Mouse (Mus musculus) heart, adult 2 months (tissue): ENCODE measurements around the gene Gnaq. TPM values are rescaled to one million over a fixed set of nuclear protein-coding genes. Genes with fewer than 3 reads are reported as not detected.

Experiments used
- DNase-seq, 2 experiments: peaks; one replicate each; pipeline ENCODE4 v3.0.0; 2021
- H3K27ac ChIP-seq: fragments of 200-600 bp; 2 replicates; pipeline ENCODE4 v1.8.1; 2022
- H3K27me3 ChIP-seq: fragments of 200-500 bp; 2 replicates; pipeline ENCODE4 v1.6.1; 2012; ENCODE audit warnings: mild to moderate bottlenecking, low read length, inconsistent platforms, mixed read lengths; ENCODE audit not compliant: control insufficient read depth, insufficient read depth
- H3K36me3 ChIP-seq: fragments of 200-500 bp; 2 replicates; pipeline ENCODE4 v1.6.1; 2012; ENCODE audit warnings: low read length, inconsistent platforms; ENCODE audit not compliant: control insufficient read depth, insufficient read depth
- H3K4me1 ChIP-seq: fragments of 200-500 bp; 2 replicates; pipeline ENCODE4 v1.6.1; 2011; ENCODE audit warnings: low read length; ENCODE audit not compliant: control insufficient read depth, insufficient read depth
- H3K4me3 ChIP-seq: fragments of 200-600 bp; 2 replicates; pipeline ENCODE4 v1.8.1; 2022
- H3K79me2 ChIP-seq: fragments of 200-500 bp; replicated peaks from 2 replicates; pipeline ENCODE4 v1.6.1; 2012; ENCODE audit warnings: mild to moderate bottlenecking, inconsistent platforms, low read length, moderate library complexity, mixed read lengths; ENCODE audit not compliant: control insufficient read depth, insufficient read depth
- H3K9ac ChIP-seq: fragments of 200-500 bp; 2 replicates; pipeline ENCODE4 v1.6.1; 2012; ENCODE audit warnings: low read depth, mild to moderate bottlenecking, control low read depth, inconsistent platforms, low read length, mixed read lengths
- CTCF ChIP-seq: fragments of 200-600 bp; IDR thresholded peaks from 2 replicates; pipeline ENCODE4 v1.8.1; 2022; ENCODE audit warnings: antibody characterized with exemption, mild to moderate bottlenecking, moderate library complexity
- EP300 ChIP-seq: fragments of 200-500 bp; IDR thresholded peaks from 2 replicates; pipeline ENCODE4 v1.6.1; 2011; ENCODE audit warnings: low read depth, low read length, control low read depth; ENCODE audit not compliant: insufficient read depth
- POLR2A ChIP-seq: fragments of 200-500 bp; IDR thresholded peaks from 2 replicates; pipeline ENCODE4 v1.6.1; 2011; ENCODE audit warnings: mild to moderate bottlenecking, low read depth, low read length, control low read depth; ENCODE audit not compliant: insufficient read depth
- WGBS: fragments of 180-500 bp; shearing (Covaris S2); methylation state at CpG from one replicate; pipeline ENCODE4 v1.1.7; 2018; 5-methylcytosine and 5-hydroxymethylcytosine counted together
- intact Hi-C: fragments of 180-260 bp; cut with DNase I; formaldehyde crosslinking; loops from one replicate; pipeline ENCODE4 v1.15.1; 2025
- polyA plus RNA-seq: library from polyadenylated mRNA; depleted of rRNA; stranded (reverse); fragments of >200 nt; gene quantifications from 2 replicates; pipeline ENCODE4 v1.2.3, GENCODE M21; 2012
- total RNA-seq, 2 experiments: library from RNA; stranded (reverse); gene quantifications; 2 replicates each; pipeline ENCODE4 v1.2.3; 2021

Gnaq gene
- total and polyA plus RNA-seq, 3 experiments, result 8.4 to 23.4 (median 23.1) TPM

GRCm38 (mm10) chr19:16331047-16331446, 198.4 kb downstream of the Gnaq start:
- intact Hi-C loops, result loop anchor here (5.0 kb wide), 1 partner anchor 269 kb away; no protein-coding TSS in a partner anchor
- H3K4me3 ChIP-seq, result no peak overlapping the region
- peaks cover 5% of the 10 kb centered on the region for H3K4me1 ChIP-seq
- H3K36me3 ChIP-seq, result peaks cover 11% of the 10 kb centered on the region
- H3K9ac ChIP-seq, result no peak overlapping the region
- 93% methylated on average over 6 of the region's 6 CpGs for WGBS
- no peaks in the 10 kb centered on the region; the same call in 1 of the 2 replicates for H3K79me2 ChIP-seq
- H3K27ac ChIP-seq, result no peak overlapping the region
- H3K27me3 ChIP-seq, result no peaks in the 10 kb centered on the region
- peak; percentile 56 for TF ChIP-seq CTCF
- TF ChIP-seq POLR2A, result no peak
- no peak for DNase-seq

GRCm38 (mm10) chr19:16337866-16338530, 205.4 kb downstream of the Gnaq start:
- H3K9ac ChIP-seq, result no peak overlapping the region
- intact Hi-C loops, result no loop called here
- no peak overlapping the region for H3K27ac ChIP-seq
- H3K4me1 ChIP-seq, result peaks cover 1% of the 10 kb centered on the region; the same call in 1 of the 2 replicates
- no peaks in the 10 kb centered on the region for H3K79me2 ChIP-seq
- no peak overlapping the region for H3K4me3 ChIP-seq
- no peak for TF ChIP-seq EP300
- no peak for TF ChIP-seq CTCF
- no peak for TF ChIP-seq POLR2A
- H3K27me3 ChIP-seq, result no peaks in the 10 kb centered on the region
- 68% methylated on average over 9 of the region's 9 CpGs for WGBS
- no peak for DNase-seq
- peaks cover 10% of the 10 kb centered on the region for H3K36me3 ChIP-seq

- H3K4me3 ChIP-seq, result no peak overlapping the region
- TF ChIP-seq CTCF (no peak), EP300 (no peak), POLR2A (no peak)
- peaks cover 1% of the 10 kb centered on the region; the same call in 1 of the 2 replicates for H3K4me1 ChIP-seq
- H3K9ac ChIP-seq, result no peak overlapping the region
- peaks cover 9% of the 10 kb centered on the region for H3K36me3 ChIP-seq
- intact Hi-C loops, result loop anchor here (5.0 kb wide), 1 partner anchor 208 kb away; the partner anchor contains the start of gene Gnaq
- H3K27ac ChIP-seq, result no peak overlapping the region
- no peak for DNase-seq
- H3K79me2 ChIP-seq, result peaks cover 2% of the 10 kb centered on the region; the same call in 1 of the 2 replicates
- 93% methylated on average over 4 of the region's 4 CpGs for WGBS
- no peaks in the 10 kb centered on the region for H3K27me3 ChIP-seq
These were observed 207.4 kb downstream of the Gnaq start for GRCm38 (mm10) chr19:16339954-16340586.

DNA sequence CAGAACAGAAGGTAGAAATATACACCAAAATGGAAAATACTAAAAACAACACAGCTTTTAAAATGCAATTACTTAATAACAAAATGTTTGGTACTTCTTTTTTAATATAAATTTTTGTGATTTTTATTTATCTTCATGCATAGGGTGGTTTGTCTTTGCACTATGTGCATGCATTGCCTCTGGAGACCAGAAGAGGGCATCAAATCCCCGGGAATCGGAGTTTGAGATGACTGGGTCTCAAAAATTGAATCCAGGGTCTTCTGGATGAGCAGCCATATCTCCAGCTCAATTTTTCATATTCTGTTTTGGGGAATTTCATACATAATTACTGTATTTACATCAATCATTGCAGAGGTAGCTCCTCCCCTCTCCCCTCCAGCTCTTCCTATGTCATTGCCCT, 210.1 kb downstream of the Gnaq start:
- Histone ChIP-seq H3K27ac (no peak overlapping the region), H3K79me2 (peaks cover 2% of the 10 kb centered on the region; the same call in 1 of the 2 replicates), H3K27me3 (no peaks in the 10 kb centered on the region), H3K9ac (no peak overlapping the region), H3K36me3 (peaks cover 6% of the 10 kb centered on the region), H3K4me3 (no peak overlapping the region), H3K4me1 (peaks cover 1% of the 10 kb centered on the region; the same call in 1 of the 2 replicates)
- no peak for DNase-seq
- intact Hi-C loops, result loop anchor here (5.0 kb wide), 1 partner anchor 210 kb away; the partner anchor contains the start of gene Gnaq
- 70% methylated on average over 2 of the region's 2 CpGs for WGBS
- no peak for TF ChIP-seq EP300
- peak; percentile 76 for TF ChIP-seq CTCF

DNA sequence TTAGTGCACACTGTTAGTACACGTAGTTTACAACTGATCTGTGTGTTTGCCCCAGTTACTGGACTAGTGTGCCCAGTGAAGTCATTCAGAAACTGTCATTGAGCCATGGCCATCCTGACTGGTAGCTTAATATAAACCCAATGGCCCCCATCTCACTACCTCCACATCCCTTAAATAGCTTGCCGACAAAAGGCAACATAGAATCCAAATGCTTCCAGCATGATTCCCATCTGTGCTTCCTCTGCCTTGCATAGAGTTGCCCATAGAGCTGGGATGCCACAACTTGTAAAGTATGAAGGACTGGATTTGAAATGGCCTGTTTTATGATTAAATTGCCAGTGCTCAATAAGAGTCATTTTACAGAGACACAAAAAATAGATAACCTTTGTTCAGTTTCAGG, 212.9 kb downstream of the Gnaq start:
- no peak for DNase-seq
- intact Hi-C loops, result no loop called here
- H3K36me3 ChIP-seq, result peaks cover 2% of the 10 kb centered on the region; the same call in 1 of the 2 replicates
- peaks cover 2% of the 10 kb centered on the region; the same call in 1 of the 2 replicates for H3K79me2 ChIP-seq
- WGBS, result 84% methylated on average over 2 of the region's 2 CpGs
- no peaks in the 10 kb centered on the region for H3K27me3 ChIP-seq
- no peaks in the 10 kb centered on the region; the same call in 1 of the 2 replicates for H3K4me1 ChIP-seq
- H3K4me3 ChIP-seq, result no peak overlapping the region
- no peak overlapping the region for H3K9ac ChIP-seq
- no peak for TF ChIP-seq POLR2A
- TF ChIP-seq CTCF, result no peak
- no peak for TF ChIP-seq EP300
- H3K27ac ChIP-seq, result no peak overlapping the region

GRCm38 (mm10) chr19:16347037-16347436, 214.4 kb downstream of the Gnaq start:
- Histone ChIP-seq H3K4me1 (no peaks in the 10 kb centered on the region; the same call in 1 of the 2 replicates), H3K36me3 (peaks cover 2% of the 10 kb centered on the region; the same call in 1 of the 2 replicates), H3K9ac (no peak overlapping the region), H3K27me3 (no peaks in the 10 kb centered on the region), H3K79me2 (peaks cover 2% of the 10 kb centered on the region; the same call in 1 of the 2 replicates), H3K27ac (no peak overlapping the region), H3K4me3 (no peak overlapping the region)
- intact Hi-C loops, result no loop called here
- 93% methylated on average over 3 of the region's 3 CpGs for WGBS
- TF ChIP-seq EP300 (no peak), POLR2A (no peak), CTCF (no peak)
- no peak for DNase-seq
